Mouse (Mus musculus): ENCODE results near the gene Gm20388. TPM values are rescaled to one million over a fixed set of nuclear protein-coding genes. Genes with fewer than 3 reads are reported as not detected.

The Gm20388 gene
- polyA plus RNA-seq, 1 experiment from 2014 or later: not detected

DNA sequence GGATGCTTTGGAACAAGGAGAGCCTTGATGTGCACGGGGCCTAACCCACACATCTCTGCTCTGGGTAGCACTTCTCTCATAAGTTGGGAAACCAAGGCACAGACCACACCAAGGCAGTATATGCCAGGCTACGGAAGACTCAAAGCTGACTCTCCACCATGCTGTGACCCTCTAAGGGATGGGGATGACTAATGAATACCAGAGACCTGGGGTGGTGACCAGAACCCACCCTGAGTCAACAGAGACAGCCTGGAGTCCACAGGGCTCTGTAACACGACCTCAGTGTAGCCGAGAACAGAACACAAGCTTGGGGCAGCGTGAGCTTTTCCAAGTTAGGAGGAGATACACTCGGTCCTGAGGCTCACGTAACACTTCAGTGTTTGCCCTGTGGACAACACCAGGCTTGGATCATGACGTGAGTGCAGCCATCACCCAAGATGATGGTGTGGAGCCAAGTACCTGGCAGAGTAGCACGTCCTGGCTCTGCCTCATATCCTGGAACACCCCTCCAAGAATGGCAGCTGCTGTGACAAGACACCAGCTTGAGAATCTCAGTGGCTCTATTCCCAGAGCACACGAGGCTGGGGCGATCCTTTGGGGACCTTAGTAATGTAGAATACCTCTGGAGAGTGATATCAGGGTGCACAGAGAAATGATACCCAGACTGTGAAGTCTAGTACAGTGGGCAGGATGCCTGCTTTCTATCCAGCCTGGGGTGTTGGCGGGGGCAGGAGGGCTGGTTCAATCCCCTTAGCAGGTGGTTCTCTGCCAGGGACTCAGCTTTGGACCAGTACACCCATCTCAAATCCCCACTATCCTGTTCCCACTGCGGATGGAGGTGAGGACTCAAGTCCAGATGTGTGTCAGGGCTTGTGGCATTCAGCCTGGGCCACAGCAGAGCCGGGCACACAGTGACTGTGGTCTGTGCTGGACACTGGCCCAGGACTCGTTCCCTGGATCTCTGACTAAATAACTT, 1979.5 kb downstream of the Gm20388 start:
- 82% methylated on average over 15 of the region's 15 CpGs for WGBS
- Histone ChIP-seq H3K4me3 (ENCODE audit: low read depth, low read length) (no peak overlapping the region), H3K27ac (replicated peaks; ENCODE audit: low read depth, low read length) (no peak overlapping the region), H3K4me2 (ENCODE audit: low read depth, severe bottlenecking) (no peak overlapping the region), H3K4me1 (ENCODE audit: control insufficient read depth, insufficient read depth, low read length) (no peaks in the 10 kb centered on the region), H3K9me3 (ENCODE audit: control insufficient read depth, low read length) (no peaks in the 10 kb centered on the region), H3K27me3 (ENCODE audit: control insufficient read depth, insufficient read depth, low read length) (no peaks in the 10 kb centered on the region), H3K36me3 (ENCODE audit: control insufficient read depth, insufficient read depth, low read length) (peaks cover 3% of the 10 kb centered on the region; the same call in 1 of the 2 replicates), H3K9ac (ENCODE audit: low read length) (no peak overlapping the region)
- ATAC-seq (ENCODE audit: insufficient number of reproducible peaks, low FRiP score, low TSS enrichment, low read depth) (no peak), DNase-seq (ENCODE audit: low spot score) (no peak)

DNA sequence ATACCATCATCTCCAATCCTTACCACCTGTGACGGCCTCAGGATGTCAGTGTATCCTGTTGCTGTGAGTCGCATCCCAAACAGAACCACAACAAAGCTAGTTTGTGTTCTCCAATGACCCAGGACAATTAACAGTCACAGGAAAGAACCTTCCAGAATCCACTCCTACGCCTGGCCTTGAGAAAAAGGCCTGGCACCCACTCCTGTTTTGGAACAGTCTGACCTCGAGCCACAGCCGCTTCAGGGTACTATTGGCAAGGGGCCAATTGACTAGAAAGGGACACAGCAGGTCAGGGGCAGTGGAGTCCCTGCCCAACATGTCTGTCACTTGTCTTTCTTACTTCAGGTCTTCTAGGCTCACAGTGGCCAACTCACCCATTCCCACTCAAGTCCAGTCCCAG, 1982.2 kb downstream of the Gm20388 start:
- H3K27me3 ChIP-seq (ENCODE audit: control insufficient read depth, insufficient read depth, low read length): no peaks in the 10 kb centered on the region
- ATAC-seq (ENCODE audit: insufficient number of reproducible peaks, low FRiP score, low TSS enrichment, low read depth) (no peak), DNase-seq (ENCODE audit: low spot score) (no peak)
- H3K36me3 ChIP-seq (ENCODE audit: control insufficient read depth, insufficient read depth, low read length): no peaks in the 10 kb centered on the region; the same call in 1 of the 2 replicates
- no peaks in the 10 kb centered on the region for H3K9me3 ChIP-seq (ENCODE audit: control insufficient read depth, low read length)
- no peak overlapping the region for H3K4me2 ChIP-seq (ENCODE audit: low read depth, severe bottlenecking)
- WGBS: 88% methylated on average over 5 of the region's 5 CpGs
- no peak overlapping the region for H3K27ac ChIP-seq (replicated peaks; ENCODE audit: low read depth, low read length)
- no peak overlapping the region for H3K9ac ChIP-seq (ENCODE audit: low read length)
- peaks cover 11% of the 10 kb centered on the region for H3K4me1 ChIP-seq (ENCODE audit: control insufficient read depth, insufficient read depth, low read length)
- H3K4me3 ChIP-seq (ENCODE audit: low read depth, low read length): no peak overlapping the region

DNA sequence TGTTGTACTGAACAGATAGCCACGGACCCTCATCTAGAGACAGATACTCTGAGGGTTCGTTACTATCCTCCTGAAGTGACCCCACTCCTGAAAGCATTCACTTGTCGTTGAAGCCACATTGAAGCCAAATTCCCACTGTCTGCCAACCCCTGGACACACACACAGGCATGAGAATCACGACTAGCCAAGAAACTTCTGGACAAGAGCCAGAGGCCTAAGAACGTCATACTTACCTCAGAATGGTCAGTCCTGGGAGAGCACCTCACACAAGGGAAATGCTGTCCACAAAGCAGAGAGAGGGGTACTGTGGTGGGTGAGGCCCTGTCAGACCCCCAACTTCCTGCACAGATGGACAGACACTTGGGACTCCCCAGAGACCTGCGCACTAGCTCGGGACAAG, 1985.3 kb downstream of the Gm20388 start:
- Histone ChIP-seq H3K36me3 (ENCODE audit: control insufficient read depth, insufficient read depth, low read length) (no peaks in the 10 kb centered on the region; the same call in 1 of the 2 replicates), H3K4me2 (ENCODE audit: low read depth, severe bottlenecking) (no peak overlapping the region), H3K9me3 (ENCODE audit: control insufficient read depth, low read length) (no peaks in the 10 kb centered on the region), H3K4me3 (ENCODE audit: low read depth, low read length) (no peak overlapping the region), H3K27ac (replicated peaks; ENCODE audit: low read depth, low read length) (no peak overlapping the region; the same call in 1 of the 2 replicates), H3K27me3 (ENCODE audit: control insufficient read depth, insufficient read depth, low read length) (no peaks in the 10 kb centered on the region), H3K4me1 (ENCODE audit: control insufficient read depth, insufficient read depth, low read length) (peaks cover 19% of the 10 kb centered on the region), H3K9ac (ENCODE audit: low read length) (no peak overlapping the region)
- WGBS: 89% methylated on average over 7 of the region's 7 CpGs
- ATAC-seq (ENCODE audit: insufficient number of reproducible peaks, low FRiP score, low TSS enrichment, low read depth) (no peak), DNase-seq (ENCODE audit: low spot score) (no peak)

DNA sequence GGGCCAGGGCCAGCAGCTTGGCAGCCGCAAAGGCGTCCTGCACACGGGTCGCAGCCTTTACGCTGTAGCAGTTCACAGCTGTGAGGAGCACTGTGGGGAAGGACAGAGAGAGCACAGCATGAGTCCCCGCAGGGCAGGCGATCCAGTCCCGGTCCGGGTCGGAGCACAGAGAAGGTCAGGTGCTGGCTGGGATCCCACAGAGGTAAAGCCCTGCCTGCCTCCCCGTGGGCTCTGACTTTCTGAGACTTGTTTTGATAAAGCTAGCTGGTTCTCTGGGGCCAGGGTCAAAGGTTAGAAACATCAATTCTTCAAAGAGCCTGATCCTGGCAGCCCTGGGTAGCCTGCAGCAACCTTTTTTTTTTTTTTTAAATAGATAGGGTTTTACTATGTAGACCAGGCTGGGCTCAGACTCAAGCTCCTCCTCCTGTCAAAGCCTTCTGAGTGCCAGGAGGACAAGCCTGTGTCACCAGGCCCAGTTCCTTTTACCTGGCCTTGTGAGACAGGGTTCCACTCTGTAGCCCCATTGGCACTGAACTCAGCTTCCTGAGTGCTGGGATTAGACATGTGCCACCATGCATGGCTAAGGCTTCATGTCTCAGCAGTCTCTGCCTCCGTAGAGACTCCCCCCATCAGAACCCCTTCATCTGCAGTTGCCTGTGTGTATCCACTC, 1986.0 kb downstream of the Gm20388 start:
- H3K9ac ChIP-seq (ENCODE audit: low read length): no peak overlapping the region
- DNase-seq (ENCODE audit: low spot score) (no peak), ATAC-seq (ENCODE audit: insufficient number of reproducible peaks, low FRiP score, low TSS enrichment, low read depth) (no peak)
- H3K36me3 ChIP-seq (ENCODE audit: control insufficient read depth, insufficient read depth, low read length): no peaks in the 10 kb centered on the region; the same call in 1 of the 2 replicates
- H3K9me3 ChIP-seq (ENCODE audit: control insufficient read depth, low read length): no peaks in the 10 kb centered on the region
- H3K4me2 ChIP-seq (ENCODE audit: low read depth, severe bottlenecking): no peak overlapping the region
- H3K27ac ChIP-seq (replicated peaks; ENCODE audit: low read depth, low read length): no peak overlapping the region; the same call in 1 of the 2 replicates
- 48% methylated on average over 12 of the region's 12 CpGs for WGBS
- peaks cover 20% of the 10 kb centered on the region for H3K4me1 ChIP-seq (ENCODE audit: control insufficient read depth, insufficient read depth, low read length)
- H3K27me3 ChIP-seq (ENCODE audit: control insufficient read depth, insufficient read depth, low read length): no peaks in the 10 kb centered on the region
- no peak overlapping the region for H3K4me3 ChIP-seq (ENCODE audit: low read depth, low read length)

DNA sequence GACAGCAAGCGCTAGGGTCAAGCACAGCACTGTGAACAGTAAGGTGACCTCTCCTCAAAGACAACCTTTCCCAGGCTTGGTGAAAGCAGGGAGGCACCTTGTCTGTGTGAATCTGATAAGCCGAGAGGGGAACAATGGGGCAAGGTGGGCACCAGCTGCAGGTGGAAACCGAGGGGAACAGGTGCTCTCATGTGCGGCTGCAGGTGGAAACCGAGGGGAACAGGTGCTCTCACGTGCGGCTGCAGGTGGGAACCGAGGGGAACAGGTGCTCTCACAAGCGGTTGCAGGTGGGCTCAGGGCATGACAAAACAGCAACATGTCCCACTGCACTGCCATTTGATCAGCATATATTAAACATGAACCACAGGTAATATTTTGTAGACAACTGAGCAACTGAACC, 1986.6 kb downstream of the Gm20388 start:
- WGBS: 77% methylated on average over 9 of the region's 9 CpGs
- H3K4me3 ChIP-seq (ENCODE audit: low read depth, low read length): no peak overlapping the region
- DNase-seq (ENCODE audit: low spot score): no peak
- H3K4me2 ChIP-seq (ENCODE audit: low read depth, severe bottlenecking): no peak overlapping the region
- H3K27me3 ChIP-seq (ENCODE audit: control insufficient read depth, insufficient read depth, low read length): no peaks in the 10 kb centered on the region
- H3K9me3 ChIP-seq (ENCODE audit: control insufficient read depth, low read length): no peaks in the 10 kb centered on the region
- H3K4me1 ChIP-seq (ENCODE audit: control insufficient read depth, insufficient read depth, low read length): peaks cover 26% of the 10 kb centered on the region
- ATAC-seq (ENCODE audit: insufficient number of reproducible peaks, low FRiP score, low TSS enrichment, low read depth): no peak
- no peak overlapping the region for H3K27ac ChIP-seq (replicated peaks; ENCODE audit: low read depth, low read length)
- no peak overlapping the region; the same call in 1 of the 2 replicates for H3K9ac ChIP-seq (ENCODE audit: low read length)
- H3K36me3 ChIP-seq (ENCODE audit: control insufficient read depth, insufficient read depth, low read length): no peaks in the 10 kb centered on the region; the same call in 1 of the 2 replicates

DNA sequence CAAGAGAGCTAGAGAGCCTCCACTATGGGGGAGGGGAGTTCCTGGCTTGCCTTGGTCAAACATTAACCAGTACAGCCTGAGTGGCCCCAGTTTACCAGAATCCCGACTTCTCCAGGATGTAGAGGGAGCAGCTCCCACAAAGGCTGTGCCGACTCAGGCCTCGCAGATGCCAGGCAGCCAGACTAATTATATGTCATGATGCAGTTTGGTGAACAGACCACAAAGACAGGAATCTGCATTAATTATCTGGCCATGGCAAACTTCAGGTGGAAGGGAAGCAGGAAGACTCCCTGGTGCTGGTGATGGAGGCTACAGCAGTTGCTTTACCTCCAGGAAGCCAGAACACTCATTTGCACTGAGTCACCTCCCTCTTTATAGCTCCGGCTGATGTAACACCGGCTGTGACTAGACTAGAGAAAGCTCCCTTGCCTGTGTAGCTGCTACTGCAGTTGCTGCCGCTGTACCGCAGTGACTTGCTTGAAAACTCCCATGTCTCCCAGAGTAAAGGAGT, 1987.3 kb downstream of the Gm20388 start:
- no peaks in the 10 kb centered on the region for H3K9me3 ChIP-seq (ENCODE audit: control insufficient read depth, low read length)
- H3K4me1 ChIP-seq (ENCODE audit: control insufficient read depth, insufficient read depth, low read length): peaks cover 26% of the 10 kb centered on the region
- peak overlapping the region; percentile 32 for H3K27ac ChIP-seq (replicated peaks; ENCODE audit: low read depth, low read length)
- peak; percentile 37 for DNase-seq (ENCODE audit: low spot score)
- no peak overlapping the region for H3K4me3 ChIP-seq (ENCODE audit: low read depth, low read length)
- peak overlapping the region; percentile 19 for H3K4me2 ChIP-seq (ENCODE audit: low read depth, severe bottlenecking)
- no peaks in the 10 kb centered on the region for H3K27me3 ChIP-seq (ENCODE audit: control insufficient read depth, insufficient read depth, low read length)
- ATAC-seq (ENCODE audit: insufficient number of reproducible peaks, low FRiP score, low TSS enrichment, low read depth): no peak
- no peaks in the 10 kb centered on the region; the same call in 1 of the 2 replicates for H3K36me3 ChIP-seq (ENCODE audit: control insufficient read depth, insufficient read depth, low read length)
- peak overlapping the region; percentile 8; the same call in 1 of the 2 replicates for H3K9ac ChIP-seq (ENCODE audit: low read length)
- 7% methylated on average over 7 of the region's 7 CpGs for WGBS

DNA sequence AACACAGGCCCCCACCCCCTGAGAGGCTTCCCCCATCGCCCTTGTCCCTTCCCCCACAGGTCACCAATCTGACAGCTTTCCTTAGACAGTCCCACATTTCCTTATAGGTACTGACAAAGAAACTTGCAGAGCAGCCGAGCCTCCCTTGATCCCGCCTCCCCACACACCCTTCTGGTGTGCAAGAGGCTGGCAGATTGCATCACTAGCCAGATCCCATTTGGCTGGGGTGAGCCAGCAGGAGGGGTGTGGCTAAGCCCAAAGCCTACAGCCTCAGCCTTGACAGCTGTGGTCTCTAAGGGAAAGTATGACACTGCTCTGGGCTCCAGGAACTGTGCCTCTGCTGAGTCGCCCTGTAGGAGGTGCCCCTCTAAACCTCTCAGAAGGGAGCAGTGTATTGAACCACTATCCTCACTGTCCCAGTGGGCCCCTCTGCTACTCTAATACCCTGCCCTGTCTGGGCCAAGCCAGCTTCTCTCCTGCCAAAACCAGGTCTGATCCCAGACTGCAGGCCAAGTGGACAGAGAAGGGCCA, 1987.8 kb downstream of the Gm20388 start:
- Histone ChIP-seq H3K36me3 (ENCODE audit: control insufficient read depth, insufficient read depth, low read length) (no peaks in the 10 kb centered on the region; the same call in 1 of the 2 replicates), H3K4me3 (ENCODE audit: low read depth, low read length) (no peak overlapping the region), H3K4me2 (ENCODE audit: low read depth, severe bottlenecking) (peak overlapping the region; percentile 19), H3K27me3 (ENCODE audit: control insufficient read depth, insufficient read depth, low read length) (no peaks in the 10 kb centered on the region), H3K9me3 (ENCODE audit: control insufficient read depth, low read length) (no peaks in the 10 kb centered on the region), H3K9ac (ENCODE audit: low read length) (no peak overlapping the region), H3K4me1 (ENCODE audit: control insufficient read depth, insufficient read depth, low read length) (peaks cover 26% of the 10 kb centered on the region), H3K27ac (replicated peaks; ENCODE audit: low read depth, low read length) (peak overlapping the region; percentile 32)
- ATAC-seq (ENCODE audit: insufficient number of reproducible peaks, low FRiP score, low TSS enrichment, low read depth) (peak; percentile 63; the same call in 1 of the 2 replicates), DNase-seq (ENCODE audit: low spot score) (peak; percentile 68)
- WGBS: 3% methylated on average over 4 of the region's 4 CpGs
